Mouse (Mus musculus) lung, adult 2 months (tissue): ENCODE results near the gene Gnb3.

Experiments
- CTCF ChIP-seq: fragments of 200-500 bp; IDR thresholded peaks from 2 replicates; pipeline ENCODE4 v1.5.1; 2011; ENCODE audit warnings: mild to moderate bottlenecking, low read length, control low read depth; ENCODE audit not compliant: insufficient read depth
- POLR2A ChIP-seq: fragments of 200-500 bp; IDR thresholded peaks from 2 replicates; pipeline ENCODE4 v1.6.1; 2011; ENCODE audit warnings: low read depth, mild to moderate bottlenecking, control low read depth, low read length, borderline replicate concordance; ENCODE audit errors: extremely low read depth

- no peak for TF ChIP-seq POLR2A
- no peak for TF ChIP-seq CTCF
These were observed 37.0 kb downstream of the Gnb3 start for GRCm38 (mm10) chr6:124803061-124803460.
